Mouse (Mus musculus): ENCODE measurements at regions not wholly inside any gene's neighbourhood (a gene's known extent, or its start where the extent isn't known, plus 50 kb on each side); places are given as distances from the start of the nearest gene placed in this dataset.

- no peak for DNase-seq (ENCODE audit: low spot score)
Observed at GRCm38 (mm10) chr12:35623484-35623883, 88.6 kb upstream of the Ahr start.

GRCm38 (mm10) chr12:35614885-35615284 is 80.0 kb upstream of the Ahr start:
- DNase-seq (ENCODE audit: low spot score), result no peak

- no peak for DNase-seq (ENCODE audit: low spot score)
Observed at GRCm38 (mm10) chr12:35607652-35608051, 72.8 kb upstream of the Ahr start.

- no peak for DNase-seq (ENCODE audit: low spot score)
Observed at GRCm38 (mm10) chr12:35603742-35604141, 68.9 kb upstream of the Ahr start.

GRCm38 (mm10) chr12:35602589-35602988 is 67.8 kb upstream of the Ahr start:
- DNase-seq (ENCODE audit: low spot score), result no peak

GRCm38 (mm10) chr12:35598298-35598697 is 63.5 kb upstream of the Ahr start:
- DNase-seq (ENCODE audit: low spot score), result no peak

- DNase-seq (ENCODE audit: low spot score), result no peak
Observed at GRCm38 (mm10) chr12:35592866-35593265, 58.0 kb upstream of the Ahr start.
